Mouse (Mus musculus) limb, embryonic 14.5 days (tissue): Measurements from ENCODE around the gene Apoh. TPM values are rescaled to one million over a fixed set of nuclear protein-coding genes. Genes with fewer than 3 reads are reported as not detected.

ENCODE experiments used
- ATAC-seq: fragments of 200-750 bp; cut with Nextera tagmentation; 2 replicates; pipeline ENCODE4 v1.8.0; 2017; ENCODE audit warnings: low read depth, moderate number of reproducible peaks, moderate TSS enrichment; ENCODE audit not compliant: low FRiP score
- DNase-seq: peaks from one replicate; pipeline ENCODE4 v3.0.0-alpha.2; 2015; ENCODE audit warnings: low spot score
- H3K27ac ChIP-seq: fragments of 300-500 bp; sonication (generic); replicated peaks from 2 replicates; pipeline ENCODE4 v1.5.1; 2014; ENCODE audit warnings: low read depth, mild to moderate bottlenecking, low read length, moderate library complexity, mixed read lengths
- H3K27me3 ChIP-seq: fragments of 300-500 bp; sonication (generic); 2 replicates; pipeline ENCODE4 v1.6.1; 2014; ENCODE audit warnings: low read length, mixed read lengths; ENCODE audit not compliant: control insufficient read depth, insufficient read depth
- H3K36me3 ChIP-seq: fragments of 300-500 bp; sonication (generic); 2 replicates; pipeline ENCODE4 v1.6.1; 2014; ENCODE audit warnings: mild to moderate bottlenecking, low read length, moderate library complexity, mixed read lengths; ENCODE audit not compliant: control insufficient read depth, insufficient read depth
- H3K4me1 ChIP-seq: fragments of 300-500 bp; sonication (generic); 2 replicates; pipeline ENCODE4 v1.6.1; 2014; ENCODE audit warnings: antibody characterized with exemption, low read length, mixed read lengths; ENCODE audit not compliant: control insufficient read depth, insufficient read depth
- H3K4me2 ChIP-seq: fragments of 300-500 bp; sonication (generic); replicated peaks from 2 replicates; pipeline ENCODE4 v1.6.1; 2014; ENCODE audit warnings: low read depth, mild to moderate bottlenecking, low read length, moderate library complexity; ENCODE audit not compliant: severe bottlenecking
- H3K4me3 ChIP-seq: fragments of 300-500 bp; sonication (generic); replicated peaks from 2 replicates; pipeline ENCODE4 v1.5.1; 2014; ENCODE audit warnings: low read length
- H3K9ac ChIP-seq: fragments of 300-500 bp; sonication (generic); 2 replicates; pipeline ENCODE4 v1.6.1; 2014; ENCODE audit warnings: mild to moderate bottlenecking, low read depth, low read length, moderate library complexity; ENCODE audit not compliant: severe bottlenecking
- H3K9me3 ChIP-seq: fragments of 300-500 bp; sonication (generic); 2 replicates; pipeline ENCODE4 v1.6.1; 2016; ENCODE audit warnings: low read length; ENCODE audit not compliant: control insufficient read depth
- POLR2A ChIP-seq: fragments of 200-500 bp; IDR thresholded peaks from 2 replicates; pipeline ENCODE4 v1.8.0; 2012; ENCODE audit warnings: inconsistent platforms, mild to moderate bottlenecking, moderate library complexity, borderline replicate concordance; ENCODE audit not compliant: insufficient read depth, insufficient read length; ENCODE audit errors: extremely low read depth
- WGBS: fragments of 180-500 bp; shearing (Covaris S2); extraction: QIAGEN DNeasy Blood & Tissue Kit; methylation state at CpG from one replicate; pipeline ENCODE4 v1.1.7; 2014; 5-methylcytosine and 5-hydroxymethylcytosine counted together
- polyA plus RNA-seq, 2 experiments: library from polyadenylated mRNA; depleted of rRNA in 1 of 2; stranded (reverse) in 1 of 2; unstranded in 1 of 2; fragments of >200 nt; fragmentation: Nextera tagmentation in 1 of 2; extraction: Ambion mirVana in 1 of 2; gene quantifications; 2 replicates each; pipeline versions ENCODE4 v1.2.1 to v1.2.3; 2012 to 2014

Gene Apoh
- polyA plus RNA-seq, 2 experiments = 0.35 TPM; not detected in 1

- ATAC-seq (no peak), DNase-seq (no peak)
- WGBS = 80% methylated on average over 4 of the region's 4 CpGs
- Histone ChIP-seq H3K9ac (no peak overlapping the region), H3K4me1 (no peaks in the 10 kb centered on the region), H3K27ac (no peak overlapping the region), H3K27me3 (no peaks in the 10 kb centered on the region), H3K9me3 (no peaks in the 10 kb centered on the region), H3K4me3 (no peak overlapping the region), H3K36me3 (no peaks in the 10 kb centered on the region), H3K4me2 (no peak overlapping the region)
- TF ChIP-seq POLR2A = no peak
Observed at GRCm38 (mm10) chr11:108356020-108356419, 12.9 kb downstream of the Apoh start.

DNA sequence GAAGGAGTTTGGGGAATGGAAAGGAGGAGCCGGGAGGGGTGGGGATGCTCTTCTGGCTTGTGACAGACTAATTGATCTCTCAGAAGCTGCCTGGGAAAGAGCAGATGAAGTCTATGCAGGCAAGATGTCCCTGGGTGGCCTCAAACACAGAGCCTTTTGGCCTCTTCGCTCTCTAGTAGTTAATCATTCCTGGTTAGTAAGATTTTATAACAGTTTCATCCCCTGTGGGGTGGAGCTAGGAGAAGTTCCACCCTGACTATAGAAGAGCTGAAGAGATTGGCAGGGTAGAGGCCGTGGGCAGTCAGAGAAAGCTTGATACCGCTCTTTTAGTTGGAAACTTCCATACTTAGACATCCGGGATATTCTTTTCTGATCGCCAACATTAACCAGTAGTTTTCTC is 15.8 kb downstream of the Apoh start:
- H3K4me2 ChIP-seq = no peak overlapping the region
- H3K9ac ChIP-seq = no peak overlapping the region
- WGBS = 70% methylated on average over 6 of the region's 6 CpGs

DNA sequence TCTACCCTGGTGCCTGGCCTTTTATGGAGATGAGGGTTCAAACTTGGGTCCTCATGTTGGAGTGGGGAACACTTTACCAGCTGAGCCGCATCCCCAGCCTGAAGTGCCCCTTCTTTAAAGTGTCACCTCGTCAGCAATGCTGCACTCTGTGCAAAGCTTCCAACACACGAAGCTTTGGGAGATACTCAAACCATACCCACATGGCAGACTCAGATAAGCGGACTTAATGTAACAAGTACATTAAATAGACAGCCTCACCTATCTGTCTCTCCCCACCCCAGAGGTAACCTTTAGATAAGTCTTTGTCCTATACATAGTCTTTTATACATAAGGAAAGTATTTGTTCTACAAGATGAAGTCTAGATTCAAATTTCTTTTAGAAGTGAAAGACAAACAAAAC is 17.8 kb downstream of the Apoh start:
- no peaks in the 10 kb centered on the region for H3K27me3 ChIP-seq
- no peak overlapping the region for H3K4me3 ChIP-seq
- no peak overlapping the region for H3K27ac ChIP-seq
- ATAC-seq = no peak
- H3K9ac ChIP-seq = no peak overlapping the region
- no peak for DNase-seq
- H3K36me3 ChIP-seq = no peaks in the 10 kb centered on the region
- peaks cover 4% of the 10 kb centered on the region; the same call in 1 of the 2 replicates for H3K4me1 ChIP-seq
- TF ChIP-seq POLR2A = no peak
- WGBS = 91% methylated on average over 4 of the region's 4 CpGs
- no peaks in the 10 kb centered on the region for H3K9me3 ChIP-seq
- H3K4me2 ChIP-seq = no peak overlapping the region

More for the DNA sequence above, 15.8 kb downstream of the Apoh start:
- Histone ChIP-seq H3K27me3 (no peaks in the 10 kb centered on the region), H3K36me3 (no peaks in the 10 kb centered on the region), H3K4me1 (no peaks in the 10 kb centered on the region), H3K27ac (no peak overlapping the region), H3K9me3 (no peaks in the 10 kb centered on the region), H3K4me3 (no peak overlapping the region)
- ATAC-seq = no peak
- TF ChIP-seq POLR2A = no peak
- no peak for DNase-seq

GRCm38 (mm10) chr11:108362965-108363364 is 19.8 kb downstream of the Apoh start:
- TF ChIP-seq POLR2A = no peak
- Histone ChIP-seq H3K36me3 (no peaks in the 10 kb centered on the region), H3K9me3 (no peaks in the 10 kb centered on the region), H3K4me1 (peaks cover 4% of the 10 kb centered on the region; the same call in 1 of the 2 replicates), H3K27me3 (no peaks in the 10 kb centered on the region), H3K27ac (no peak overlapping the region), H3K4me2 (no peak overlapping the region), H3K9ac (no peak overlapping the region), H3K4me3 (no peak overlapping the region)
- WGBS = 91% methylated on average over 5 of the region's 5 CpGs
- no peak for ATAC-seq
- no peak for DNase-seq

DNA sequence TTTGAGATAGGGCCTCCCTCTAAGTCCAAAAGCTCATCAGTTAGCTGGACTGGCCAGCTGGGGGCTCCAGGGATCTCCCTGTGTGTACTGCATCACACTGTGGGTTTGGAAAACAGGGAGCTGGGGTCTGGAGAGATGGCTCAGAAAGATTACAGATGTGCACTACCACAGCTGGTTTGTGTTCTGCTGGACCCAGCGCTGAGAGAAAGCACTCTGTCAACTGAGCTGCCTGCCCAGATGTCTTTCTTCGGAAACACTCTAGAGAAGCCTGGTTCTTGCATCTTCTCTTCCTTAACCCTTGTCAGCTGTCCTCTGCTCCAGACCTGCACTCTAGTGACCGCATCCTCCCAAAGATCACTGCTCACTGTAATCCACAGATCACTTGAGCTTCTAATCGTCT is 20.8 kb downstream of the Apoh start:
- WGBS = 67% methylated on average over 4 of the region's 4 CpGs
- ATAC-seq = no peak
- no peak overlapping the region for H3K27ac ChIP-seq
- H3K27me3 ChIP-seq = no peaks in the 10 kb centered on the region
- H3K4me2 ChIP-seq = no peak overlapping the region
- no peak for DNase-seq
- H3K4me3 ChIP-seq = no peak overlapping the region
- no peaks in the 10 kb centered on the region for H3K36me3 ChIP-seq
- no peak for TF ChIP-seq POLR2A
- peaks cover 4% of the 10 kb centered on the region; the same call in 1 of the 2 replicates for H3K4me1 ChIP-seq
- H3K9ac ChIP-seq = no peak overlapping the region
- H3K9me3 ChIP-seq = no peaks in the 10 kb centered on the region
